Mouse (Mus musculus): ENCODE measurements at regions not wholly inside any gene's neighbourhood (a gene's known extent, or its start where the extent isn't known, plus 50 kb on each side); places are given as distances from the start of the nearest gene placed in this dataset.
A peak's percentile ranks its signal among the peaks of the same experiment; 100 is the strongest.

GRCm38 (mm10) chr7:71541467-71541866, 190.2 kb upstream of the Gm10295 start:
- Histone ChIP-seq H3K27me3 (no peaks in the 10 kb centered on the region), H3K4me3 (replicated peaks) (no peak overlapping the region), H3K4me2 (no peak overlapping the region), H3K27ac (no peak overlapping the region), H3K4me1 (replicated peaks) (no peaks in the 10 kb centered on the region), H3K9ac (no peak overlapping the region), H3K9me3 (replicated peaks) (no peaks in the 10 kb centered on the region), H3K36me3 (no peaks in the 10 kb centered on the region)
- DNase-seq (no peak), ATAC-seq (ENCODE audit: low read depth) (no peak)
- 49% methylated on average over 2 of the region's 2 CpGs for WGBS (ENCODE audit: insufficient replicate concordance)

DNA sequence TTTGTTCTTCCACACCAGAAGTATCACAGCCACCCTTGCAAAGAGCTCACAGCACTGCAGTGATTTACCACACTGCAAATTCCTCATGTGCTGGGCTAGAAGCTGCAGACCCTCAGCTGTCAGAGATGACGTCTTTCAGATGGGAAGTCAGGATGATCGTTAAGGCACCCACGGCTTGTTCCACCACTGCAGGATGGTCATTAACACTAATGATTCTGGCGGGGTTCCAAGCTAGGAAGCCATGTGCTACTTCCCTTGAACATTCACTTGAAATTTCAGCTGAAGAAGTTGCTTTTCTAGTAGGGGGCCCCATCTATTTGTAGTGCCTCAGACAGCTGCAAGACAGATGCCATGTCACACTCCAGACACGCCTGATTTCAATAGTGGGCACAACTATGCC, 181.8 kb upstream of the Gm10295 start:
- DNase-seq = no peak
- no peak for ATAC-seq (ENCODE audit: low read depth)
- Histone ChIP-seq H3K9ac (no peak overlapping the region), H3K4me2 (no peak overlapping the region), H3K27ac (no peak overlapping the region), H3K4me1 (replicated peaks) (no peaks in the 10 kb centered on the region), H3K27me3 (no peaks in the 10 kb centered on the region), H3K9me3 (replicated peaks) (no peaks in the 10 kb centered on the region), H3K4me3 (replicated peaks) (no peak overlapping the region), H3K36me3 (no peaks in the 10 kb centered on the region)
- WGBS (ENCODE audit: insufficient replicate concordance) = 42% methylated on average over 5 of the region's 5 CpGs

DNA sequence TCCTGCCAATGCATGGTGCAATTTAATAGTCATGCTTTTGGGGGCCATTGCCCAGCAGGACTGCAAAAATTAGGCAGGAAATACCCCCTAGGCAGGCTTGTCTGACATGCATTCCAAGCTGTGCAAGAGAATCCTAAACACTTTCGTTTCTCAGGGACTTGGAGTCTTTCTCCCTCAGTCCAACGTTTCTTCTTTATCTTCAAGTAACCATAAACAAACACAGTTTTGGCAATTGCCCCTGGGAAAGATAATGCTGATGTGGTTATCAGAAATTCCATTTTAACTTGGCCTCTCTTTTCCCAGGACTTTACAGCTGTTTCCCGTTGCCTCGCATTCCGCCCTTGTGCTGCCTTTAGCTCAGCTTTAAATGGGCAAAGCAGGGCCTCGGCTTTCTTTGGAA, 180.2 kb upstream of the Gm10295 start:
- no peaks in the 10 kb centered on the region for H3K36me3 ChIP-seq
- H3K9me3 ChIP-seq (replicated peaks) = no peaks in the 10 kb centered on the region
- no peaks in the 10 kb centered on the region for H3K4me1 ChIP-seq (replicated peaks)
- no peak for DNase-seq
- H3K27ac ChIP-seq = 0 out of 2 replicates have a peak overlapping the region, but pooled peaks have one; percentile 18
- H3K9ac ChIP-seq = no peak overlapping the region
- H3K4me3 ChIP-seq (replicated peaks) = no peak overlapping the region
- ATAC-seq (ENCODE audit: low read depth) = no peak
- H3K4me2 ChIP-seq = no peak overlapping the region
- 30% methylated on average over 6 of the region's 6 CpGs for WGBS (ENCODE audit: insufficient replicate concordance)
- H3K27me3 ChIP-seq = no peaks in the 10 kb centered on the region

DNA sequence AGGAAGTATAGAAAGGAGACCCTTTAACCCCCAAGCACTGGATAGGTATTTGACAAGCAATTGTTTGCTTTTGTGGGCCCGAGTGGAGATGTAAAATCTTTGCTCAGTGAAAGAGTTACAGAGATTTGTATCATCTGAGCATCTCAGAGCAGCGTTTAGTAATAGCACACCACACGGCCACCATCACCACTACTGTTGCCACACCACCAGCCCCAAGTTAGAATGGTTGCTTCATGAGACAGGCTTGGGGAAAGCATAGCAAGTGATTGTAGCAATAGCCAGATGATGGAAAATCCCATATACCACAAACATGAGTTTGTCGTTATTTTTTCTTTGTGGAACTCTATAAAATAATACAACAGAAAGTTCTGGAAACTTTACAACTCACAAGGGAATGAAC, 179.6 kb upstream of the Gm10295 start:
- no peaks in the 10 kb centered on the region for H3K36me3 ChIP-seq
- 0 out of 2 replicates have a peak overlapping the region, but pooled peaks have one; percentile 18 for H3K27ac ChIP-seq
- no peak overlapping the region for H3K4me3 ChIP-seq (replicated peaks)
- H3K4me2 ChIP-seq = no peak overlapping the region
- no peaks in the 10 kb centered on the region for H3K4me1 ChIP-seq (replicated peaks)
- no peaks in the 10 kb centered on the region for H3K27me3 ChIP-seq
- no peak for ATAC-seq (ENCODE audit: low read depth)
- no peak for DNase-seq
- no peaks in the 10 kb centered on the region for H3K9me3 ChIP-seq (replicated peaks)
- WGBS (ENCODE audit: insufficient replicate concordance) = 71% methylated on average over 4 of the region's 4 CpGs
- H3K9ac ChIP-seq = no peak overlapping the region

GRCm38 (mm10) chr7:71526152-71526551, 174.9 kb upstream of the Gm10295 start:
- Histone ChIP-seq H3K27me3 (no peaks in the 10 kb centered on the region), H3K4me2 (no peak overlapping the region), H3K36me3 (no peaks in the 10 kb centered on the region), H3K4me3 (replicated peaks) (no peak overlapping the region), H3K9me3 (replicated peaks) (no peaks in the 10 kb centered on the region), H3K27ac (no peak overlapping the region), H3K9ac (no peak overlapping the region), H3K4me1 (replicated peaks) (no peaks in the 10 kb centered on the region)
- WGBS (ENCODE audit: insufficient replicate concordance) = 52% methylated on average over 2 of the region's 2 CpGs
- DNase-seq = no peak
- no peak for ATAC-seq (ENCODE audit: low read depth)

DNA sequence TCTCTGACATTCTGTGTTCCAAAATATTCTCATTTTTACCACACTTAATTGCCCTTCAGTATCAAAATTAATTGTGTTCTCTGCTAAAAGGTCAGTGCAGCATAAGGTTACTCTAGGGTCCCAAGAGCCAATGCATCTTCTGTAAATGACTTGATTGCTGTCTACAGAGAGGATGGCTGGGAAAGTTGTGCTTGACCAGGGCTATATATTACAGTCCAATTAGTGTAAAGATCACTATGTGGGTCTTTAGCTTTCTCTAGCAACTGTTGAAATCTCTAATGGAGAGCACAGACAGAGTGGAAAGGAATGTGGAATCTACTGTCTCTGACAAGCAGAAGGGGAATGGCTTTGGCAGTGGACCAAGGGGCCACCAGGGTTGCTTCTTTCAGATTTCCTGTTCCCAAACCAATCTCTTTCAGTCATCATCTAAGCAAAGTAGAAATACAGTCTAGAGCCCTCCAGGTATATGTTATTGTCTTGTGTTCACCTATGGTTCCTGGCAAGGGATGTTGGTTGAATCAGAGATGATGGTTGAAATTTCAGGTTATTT, 173.4 kb upstream of the Gm10295 start:
- DNase-seq (no peak), ATAC-seq (ENCODE audit: low read depth) (no peak)
- no peak overlapping the region for H3K4me3 ChIP-seq (replicated peaks)
- no peaks in the 10 kb centered on the region for H3K36me3 ChIP-seq
- no peak overlapping the region for H3K4me2 ChIP-seq
- H3K4me1 ChIP-seq (replicated peaks) = no peaks in the 10 kb centered on the region
- no peaks in the 10 kb centered on the region for H3K9me3 ChIP-seq (replicated peaks)
- no peaks in the 10 kb centered on the region for H3K27me3 ChIP-seq
- no peak overlapping the region for H3K27ac ChIP-seq
- H3K9ac ChIP-seq = no peak overlapping the region

GRCm38 (mm10) chr7:71524119-71524518, 172.8 kb upstream of the Gm10295 start:
- H3K9me3 ChIP-seq (replicated peaks) = no peaks in the 10 kb centered on the region
- DNase-seq = no peak
- no peak overlapping the region for H3K9ac ChIP-seq
- no peak for ATAC-seq (ENCODE audit: low read depth)
- WGBS (ENCODE audit: insufficient replicate concordance) = 49% methylated on average over 2 of the region's 2 CpGs
- no peak overlapping the region for H3K27ac ChIP-seq
- H3K27me3 ChIP-seq = no peaks in the 10 kb centered on the region
- no peaks in the 10 kb centered on the region for H3K36me3 ChIP-seq
- H3K4me2 ChIP-seq = no peak overlapping the region
- no peaks in the 10 kb centered on the region for H3K4me1 ChIP-seq (replicated peaks)
- no peak overlapping the region for H3K4me3 ChIP-seq (replicated peaks)

GRCm38 (mm10) chr7:71507379-71507778, 156.1 kb upstream of the Gm10295 start:
- Histone ChIP-seq H3K4me2 (no peak overlapping the region), H3K27me3 (no peaks in the 10 kb centered on the region), H3K9ac (no peak overlapping the region), H3K36me3 (no peaks in the 10 kb centered on the region), H3K4me1 (replicated peaks) (no peaks in the 10 kb centered on the region), H3K27ac (no peak overlapping the region), H3K4me3 (replicated peaks) (no peak overlapping the region), H3K9me3 (replicated peaks) (no peaks in the 10 kb centered on the region)
- ATAC-seq (ENCODE audit: low read depth) = no peak
- 51% methylated on average over 3 of the region's 3 CpGs for whole genome bisulfite sequencing (ENCODE audit: insufficient replicate concordance)
- no peak for DNase-seq

- H3K9me3 ChIP-seq (replicated peaks) = no peaks in the 10 kb centered on the region
- H3K4me3 ChIP-seq (replicated peaks) = no peak overlapping the region
- ATAC-seq (ENCODE audit: low read depth) (no peak), DNase-seq (no peak)
- H3K36me3 ChIP-seq = no peaks in the 10 kb centered on the region
- 17% methylated on average over 6 of the region's 6 CpGs for WGBS (ENCODE audit: insufficient replicate concordance)
- no peaks in the 10 kb centered on the region for H3K4me1 ChIP-seq (replicated peaks)
- H3K4me2 ChIP-seq = no peak overlapping the region
- no peaks in the 10 kb centered on the region for H3K27me3 ChIP-seq
- H3K9ac ChIP-seq = no peak overlapping the region
- H3K27ac ChIP-seq = no peak overlapping the region
Observed at GRCm38 (mm10) chr7:71500719-71501118, 149.4 kb upstream of the Gm10295 start.

- H3K27ac ChIP-seq = no peak overlapping the region
- no peaks in the 10 kb centered on the region for H3K4me1 ChIP-seq (replicated peaks)
- no peaks in the 10 kb centered on the region for H3K27me3 ChIP-seq
- H3K9me3 ChIP-seq (replicated peaks) = no peaks in the 10 kb centered on the region
- no peaks in the 10 kb centered on the region for H3K36me3 ChIP-seq
- ATAC-seq (ENCODE audit: low read depth) (no peak), DNase-seq (no peak)
- H3K4me2 ChIP-seq = no peak overlapping the region
- no peak overlapping the region for H3K9ac ChIP-seq
- 64% methylated on average over 7 of the region's 7 CpGs for WGBS (ENCODE audit: insufficient replicate concordance)
- H3K4me3 ChIP-seq (replicated peaks) = no peak overlapping the region
Observed at GRCm38 (mm10) chr7:71498123-71498522, 146.8 kb upstream of the Gm10295 start.

- 56% methylated on average over 4 of the region's 4 CpGs for WGBS (ENCODE audit: insufficient replicate concordance)
- ATAC-seq (ENCODE audit: low read depth) (no peak), DNase-seq (no peak)
Observed at GRCm38 (mm10) chr7:71491128-71491527, 139.8 kb upstream of the Gm10295 start.

DNA sequence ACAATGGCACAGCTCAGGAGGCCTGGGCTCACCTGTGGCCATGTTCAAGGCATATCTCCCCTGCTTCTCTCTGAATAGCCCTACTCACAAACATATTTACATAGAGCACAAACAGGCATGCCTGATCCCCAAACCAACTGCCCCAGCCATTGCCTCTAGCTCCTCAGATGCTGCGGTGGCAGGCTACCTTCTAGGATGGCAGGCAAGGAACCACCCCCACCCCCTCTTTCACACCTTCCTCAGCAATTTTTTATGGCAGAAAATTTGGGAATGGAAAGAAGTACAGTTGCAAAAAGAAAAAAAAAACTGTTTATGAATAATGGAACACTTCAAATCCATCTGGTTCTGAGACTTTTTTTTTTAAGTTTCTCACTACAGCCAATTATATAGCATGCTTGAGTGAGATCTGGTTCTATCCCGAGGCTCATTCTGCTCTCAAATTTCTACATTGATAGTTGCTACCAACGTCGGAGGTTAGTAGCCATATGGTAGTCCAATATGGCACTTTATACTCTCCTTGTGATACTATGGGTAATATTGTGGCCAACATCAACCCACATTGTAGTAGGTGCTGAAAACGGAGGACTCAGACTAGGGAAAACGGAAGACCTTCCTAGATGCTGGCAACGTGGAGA, 136.8 kb upstream of the Gm10295 start:
- no peaks in the 10 kb centered on the region for H3K36me3 ChIP-seq
- 68% methylated on average over 7 of the region's 7 CpGs for WGBS (ENCODE audit: insufficient replicate concordance)
- H3K9me3 ChIP-seq (replicated peaks) = no peaks in the 10 kb centered on the region
- H3K9ac ChIP-seq = no peak overlapping the region
- ATAC-seq (ENCODE audit: low read depth) (no peak), DNase-seq (no peak)
- no peaks in the 10 kb centered on the region for H3K27me3 ChIP-seq
- no peak overlapping the region for H3K4me2 ChIP-seq
- no peak overlapping the region for H3K27ac ChIP-seq
- no peaks in the 10 kb centered on the region for H3K4me1 ChIP-seq (replicated peaks)
- no peak overlapping the region for H3K4me3 ChIP-seq (replicated peaks)

More at GRCm38 (mm10) chr7:71491128-71491527, 139.8 kb upstream of the Gm10295 start:
- H3K27ac ChIP-seq = no peak overlapping the region
- no peak overlapping the region for H3K4me2 ChIP-seq
- H3K4me1 ChIP-seq (replicated peaks) = no peaks in the 10 kb centered on the region
- H3K9me3 ChIP-seq (replicated peaks) = no peaks in the 10 kb centered on the region
- no peaks in the 10 kb centered on the region for H3K27me3 ChIP-seq
- no peaks in the 10 kb centered on the region for H3K36me3 ChIP-seq
- H3K4me3 ChIP-seq (replicated peaks) = no peak overlapping the region
- H3K9ac ChIP-seq = no peak overlapping the region
